In genomic region chr1:181143950-181144836, GRCm38 (mm10) we compare ENCODE assay signal across 8 mouse cellular contexts. TPM values are rescaled to one million over a fixed set of nuclear protein-coding genes. Genes with fewer than 3 reads are reported as not detected.
DNase-seq lines count a peak whose midpoint lies in the region; ATAC-seq lines count a peak whose summit lies in the region.

Gene Nvl, minus strand, starts transcription at chr1:181144204.
Gene Cnih4, plus strand, starts transcription at chr1:181144693.

- H3K4me2 ChIP-seq in forebrain, embryonic 14.5 days (ENCODE audit: low read length) = peak within 1 kb of the TSS; percentile 72
- H3K4me2 ChIP-seq in neural tube, embryonic 15.5 days = peak within 1 kb of the TSS; percentile 62

- intact Hi-C loops in heart, postnatal 14 days (cut with DNase I) = no loop called here

- WGBS in forebrain, embryonic 14.5 days = under 1% methylated on average over 52 of the region's 52 CpGs
- under 1% methylated on average over 52 of the region's 52 CpGs for WGBS in neural tube, embryonic 15.5 days

- peaks cover 24% of the 10 kb centered on the region for H3K36me3 ChIP-seq in forebrain, embryonic 14.5 days (ENCODE audit: control insufficient read depth, insufficient read depth, low read length)
- H3K36me3 ChIP-seq in neural tube, embryonic 15.5 days = peaks cover 18% of the 10 kb centered on the region

- H3K9ac ChIP-seq in forebrain, embryonic 14.5 days (ENCODE audit: low read length) = peak within 1 kb of the TSS; percentile 81
- peak within 1 kb of the TSS; percentile 77 for H3K9ac ChIP-seq in neural tube, embryonic 15.5 days (replicated peaks)

- DNase-seq in ES-CJ7 (ENCODE audit: low read depth, low spot score) = peak; percentile 100
- DNase-seq in cerebellum, adult 11 months = peak; percentile 89
- DNase-seq in forebrain, embryonic 14.5 days (ENCODE audit: low spot score) = peak; percentile 99
- peak; percentile 93 to 95 for DNase-seq in heart, postnatal 14 days
- peak; percentile 93 for DNase-seq in layer of hippocampus, adult 11-12 months (ENCODE audit: low spot score)
- peak; percentile 92 to 94 for DNase-seq in lung, adult 18-20 months
- DNase-seq in testis, postnatal 14 days (ENCODE audit: low spot score) = peak; percentile 94

- ATAC-seq in forebrain, embryonic 14.5 days = peak; percentile 99
- ATAC-seq in neural tube, embryonic 15.5 days (ENCODE audit: low FRiP score) = peak; percentile 99

- no peaks in the 10 kb centered on the region for H3K9me3 ChIP-seq in forebrain, embryonic 14.5 days (replicated peaks; ENCODE audit: control insufficient read depth, low read length)
- no peaks in the 10 kb centered on the region for H3K9me3 ChIP-seq in neural tube, embryonic 15.5 days (replicated peaks)

- peaks cover 10% of the 10 kb centered on the region for H3K4me1 ChIP-seq in forebrain, embryonic 14.5 days (ENCODE audit: control insufficient read depth, insufficient read depth, low read length)
- peaks cover 23% of the 10 kb centered on the region for H3K4me1 ChIP-seq in neural tube, embryonic 15.5 days

- H3K4me3 ChIP-seq in forebrain, embryonic 14.5 days (ENCODE audit: low read depth, low read length) = peak within 1 kb of the TSS; percentile 76
- H3K4me3 ChIP-seq in neural tube, embryonic 15.5 days (replicated peaks) = peak within 1 kb of the TSS; percentile 85

- H3K27ac ChIP-seq in forebrain, embryonic 14.5 days (ENCODE audit: low read depth, low read length) = peak within 1 kb of the TSS; percentile 72
- H3K27ac ChIP-seq in neural tube, embryonic 15.5 days (replicated peaks) = peak within 1 kb of the TSS; percentile 82

- no peaks in the 10 kb centered on the region for H3K27me3 ChIP-seq in forebrain, embryonic 14.5 days (replicated peaks; ENCODE audit: control insufficient read depth, insufficient read depth, low read length)
- H3K27me3 ChIP-seq in neural tube, embryonic 15.5 days (replicated peaks) = no peaks in the 10 kb centered on the region

RNA-seq across cellular contexts. Expression of gene Nvl, which starts in this region (rescaled TPM):
- 28.8 and 34.1 TPM in 2 replicates for polyA plus RNA-seq in forebrain, embryonic 14.5 days (2014; fragmentation: Nextera tagmentation; extraction: Ambion mirVana)
- total RNA-seq in heart, postnatal 14 days (2021) = 1 to 10 TPM; 9.7 TPM
- 38.4 and 45.3 TPM in 2 replicates for polyA plus RNA-seq in neural tube, embryonic 15.5 days (2015; fragmentation: Nextera tagmentation; extraction: Ambion mirVana)

RNA-seq across cellular contexts. Expression of gene Cnih4, which starts in this region (rescaled TPM):
- 70.8 and 90.6 TPM in 2 replicates for polyA plus RNA-seq in forebrain, embryonic 14.5 days (2014; fragmentation: Nextera tagmentation; extraction: Ambion mirVana)
- total RNA-seq in heart, postnatal 14 days (2021) = 10 to 100 TPM; 41.6 to 48.6 TPM
- 52.7 and 66.7 TPM in 2 replicates for polyA plus RNA-seq in neural tube, embryonic 15.5 days (2015; fragmentation: Nextera tagmentation; extraction: Ambion mirVana)

Comparison
In these comparisons a context has a peak if more than half of its experiments do, and no peak if none do; other contexts are left out.
1. Peak in every context shown above with its lines: DNase-seq, ATAC-seq, H3K4me3 ChIP-seq and H3K27ac ChIP-seq.